Mouse (Mus musculus): Measurements from ENCODE around the gene Ldlrap1.

- TF ChIP-seq CTCF (IDR thresholded peaks at IDR 0.05; ENCODE audit: control insufficient read depth, insufficient read depth, insufficient replicate concordance, low read depth, low read length): no peak
- TF ChIP-seq POLR2A (IDR thresholded peaks at IDR 0.05; ENCODE audit: control insufficient read depth, low read depth, low read length): no peak
Measured at GRCm38 (mm10) chr4:134733371-134733770, 34.5 kb downstream of the Ldlrap1 start.

Data from testis, adult 2 months (tissue).